Mouse (Mus musculus) adrenal gland, adult 2 months (tissue): Measurements from ENCODE around the gene Nudcd3. TPM values are rescaled to one million over a fixed set of nuclear protein-coding genes. Genes with fewer than 3 reads are reported as not detected.

Experiments
- DNase-seq: peaks from one replicate; pipeline ENCODE4 v3.0.0; 2021
- long read RNA-seq: library from polyadenylated mRNA; stranded (forward); transcript quantifications from one replicate; pipeline ENCODE4 v2.0.0, GENCODE M21; 2021
- polyA plus RNA-seq: library from polyadenylated mRNA; depleted of rRNA; stranded (reverse); fragments of >200 nt; gene quantifications from 2 replicates; pipeline ENCODE4 v1.2.3, GENCODE M21; 2012; rRNA removed
- total RNA-seq, 2 experiments: library from RNA; stranded (reverse); gene quantifications; 2 replicates each; pipeline ENCODE4 v1.2.3; 2021

Gene Nudcd3
- total RNA-seq, result 10 to 100 TPM; 51.3 to 69.0 TPM
- 34.2 and 37.5 TPM in 2 replicates for polyA plus RNA-seq
- long read RNA-seq, transcript Nudcd3-201 (6 exons, 3,927 nt), result major isoform, 57 of 69 reads
- long read RNA-seq, partial matches to known transcripts, result 3 of 69 reads
- long read RNA-seq, other reads (novel, unspliced or antisense), result 9 of 69 reads

- DNase-seq, result peak; percentile 92
Measured at GRCm38 (mm10) chr11:6200087-6200569, at the start of gene Nudcd3. TSS of gene Nudcd3 (minus strand) at chr11:6200415.

- DNase-seq, result no peak
Measured at GRCm38 (mm10) chr11:6244707-6245106, 44.5 kb upstream of the Nudcd3 start.

GRCm38 (mm10) chr11:6233025-6233424, 32.8 kb upstream of the Nudcd3 start:
- DNase-seq, result no peak

GRCm38 (mm10) chr11:6230012-6230411, 29.8 kb upstream of the Nudcd3 start, which contains the start of gene Npc1l1:
TSS of gene Npc1l1 (minus strand) at chr11:6230143.
- DNase-seq, result no peak

GRCm38 (mm10) chr11:6224541-6225229, 24.5 kb upstream of the Nudcd3 start:
- no peak for DNase-seq

GRCm38 (mm10) chr11:6222187-6222586, 22.0 kb upstream of the Nudcd3 start:
- no peak for DNase-seq

- no peak for DNase-seq
Measured at GRCm38 (mm10) chr11:6219967-6220366, 19.8 kb upstream of the Nudcd3 start.

- no peak for DNase-seq
Measured at GRCm38 (mm10) chr11:6218189-6218896, 18.1 kb upstream of the Nudcd3 start.

- DNase-seq, result no peak
Measured at GRCm38 (mm10) chr11:6216834-6217233, 16.6 kb upstream of the Nudcd3 start.

- DNase-seq, result no peak
Measured at GRCm38 (mm10) chr11:6208158-6208557, 7.9 kb upstream of the Nudcd3 start.

- DNase-seq, result no peak
Measured at GRCm38 (mm10) chr11:6207090-6207489, 6.9 kb upstream of the Nudcd3 start.

- no peak for DNase-seq
Measured at GRCm38 (mm10) chr11:6200570-6200969, 355 bp upstream of the Nudcd3 start.

- DNase-seq, result peak; percentile 33
Measured at GRCm38 (mm10) chr11:6199410-6200086, 667 bp downstream of the Nudcd3 start, which contains the start of gene A730071L15Rik. TSS of gene A730071L15Rik (plus strand) at chr11:6200029.

GRCm38 (mm10) chr11:6198449-6198848, 1.8 kb downstream of the Nudcd3 start:
- no peak for DNase-seq

GRCm38 (mm10) chr11:6196780-6197179, 3.4 kb downstream of the Nudcd3 start:
- DNase-seq, result no peak

GRCm38 (mm10) chr11:6187878-6188277, 12.3 kb downstream of the Nudcd3 start:
- peak; percentile 85 for DNase-seq

GRCm38 (mm10) chr11:6187399-6187798, 12.8 kb downstream of the Nudcd3 start:
- DNase-seq, result no peak

GRCm38 (mm10) chr11:6184202-6184935, 15.8 kb downstream of the Nudcd3 start:
- DNase-seq, result no peak

- DNase-seq, result no peak
Measured at GRCm38 (mm10) chr11:6183246-6183645, 17.0 kb downstream of the Nudcd3 start.

- DNase-seq, result no peak
Measured at GRCm38 (mm10) chr11:6180811-6181399, 19.3 kb downstream of the Nudcd3 start.

- no peak for DNase-seq
Measured at GRCm38 (mm10) chr11:6179194-6179593, 21.0 kb downstream of the Nudcd3 start.
